Mouse (Mus musculus): ENCODE results near the gene Tmem125.
A peak's percentile ranks its signal among the peaks of the same experiment; 100 is the strongest.
"Not testable (repeated sequence)": the region's sequence is repeated elsewhere in the genome, so short reads cannot be mapped to it uniquely, and the experiment has no call there.

Tmem125 gene

GRCm38 (mm10) chr4:118543592-118544260, at the start of gene Tmem125:
Tmem125 (minus strand) TSS chr4:118544044.
- DNase-seq (ENCODE audit: low spot score), result no peak

DNA sequence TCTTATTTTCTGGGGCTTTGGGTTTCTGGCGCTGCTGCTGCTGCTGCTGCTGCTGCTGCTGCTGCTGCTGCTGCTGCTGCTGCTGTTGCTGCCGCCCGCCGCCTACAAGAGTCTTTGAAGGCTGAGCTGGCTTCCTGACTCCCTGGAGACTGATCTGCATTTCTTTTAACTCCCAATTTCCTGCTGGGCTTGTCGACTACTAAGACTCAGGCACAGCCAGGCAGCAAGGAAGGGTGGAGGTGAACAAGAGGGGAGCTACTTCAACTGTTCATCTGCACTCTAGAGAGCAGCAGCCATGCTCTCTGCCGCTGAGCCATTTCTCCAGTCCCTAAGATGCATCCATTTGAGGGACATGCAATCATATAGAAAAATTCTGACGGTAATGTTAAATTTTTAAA, 45.9 kb upstream of the Tmem125 start:
- DNase-seq (ENCODE audit: low spot score), result no peak

GRCm38 (mm10) chr4:118589053-118589732, 45.3 kb upstream of the Tmem125 start:
- no peak for DNase-seq (ENCODE audit: low spot score)

DNA sequence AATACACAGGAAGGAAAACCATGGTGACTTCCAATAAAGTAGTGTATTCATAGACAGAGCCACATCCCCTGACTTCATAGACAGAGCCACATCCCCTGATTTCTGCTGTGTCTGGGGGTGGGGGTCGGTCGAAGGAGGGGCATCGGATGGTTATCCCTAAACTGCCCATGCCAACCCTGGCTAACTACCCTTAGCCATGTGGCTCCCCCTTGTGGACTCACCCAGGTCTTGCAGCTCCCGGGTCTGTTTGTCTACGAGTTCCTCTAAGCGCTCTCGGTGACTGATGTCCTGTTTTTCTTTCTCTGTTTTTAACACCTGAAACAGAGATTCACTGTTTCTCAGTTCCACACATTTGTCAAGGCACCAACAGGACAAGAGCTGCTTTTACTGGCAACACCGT, 38.8 kb upstream of the Tmem125 start:
- DNase-seq (ENCODE audit: low spot score), result no peak

DNA sequence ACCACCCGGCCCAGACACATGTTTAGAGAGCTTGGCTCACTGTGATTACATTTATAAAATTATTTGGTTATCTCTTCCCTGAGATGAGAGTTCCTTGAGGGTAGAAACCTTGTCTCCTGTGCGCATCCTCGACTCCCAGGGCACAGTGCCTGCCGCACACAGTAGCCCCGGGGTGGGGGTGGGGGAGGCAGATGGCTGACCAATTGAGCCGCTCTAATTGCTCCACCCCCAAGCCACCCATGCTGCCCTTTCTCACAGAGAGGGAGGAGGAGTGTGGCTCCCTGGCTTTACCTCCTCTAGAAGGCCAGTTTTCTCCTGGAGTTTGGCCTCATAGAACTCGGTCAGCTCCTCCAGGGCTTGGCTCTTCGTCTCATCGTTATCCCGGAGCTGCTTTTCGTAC, 37.7 kb upstream of the Tmem125 start:
- DNase-seq (ENCODE audit: low spot score), result no peak

DNA sequence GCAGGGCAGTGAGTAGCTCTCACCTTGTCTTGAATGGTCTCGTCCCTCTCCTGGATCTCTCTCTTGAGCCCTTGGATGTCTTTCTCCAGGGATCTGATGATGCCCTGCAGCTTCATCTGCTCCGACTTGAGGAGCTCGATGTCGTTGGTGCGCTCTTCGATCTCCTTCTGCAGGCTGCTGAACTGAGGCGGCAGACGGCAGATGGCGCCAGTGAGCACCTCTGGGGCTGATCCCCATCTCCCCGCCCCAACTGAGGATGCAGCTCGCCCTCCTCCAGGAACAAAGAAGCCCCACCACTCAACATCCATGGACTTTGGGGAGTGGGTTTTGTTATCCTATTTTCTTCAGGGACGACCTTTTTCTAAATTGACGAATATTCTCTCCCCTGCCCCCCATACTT, 35.5 kb upstream of the Tmem125 start:
- DNase-seq (ENCODE audit: low spot score), result no peak

DNA sequence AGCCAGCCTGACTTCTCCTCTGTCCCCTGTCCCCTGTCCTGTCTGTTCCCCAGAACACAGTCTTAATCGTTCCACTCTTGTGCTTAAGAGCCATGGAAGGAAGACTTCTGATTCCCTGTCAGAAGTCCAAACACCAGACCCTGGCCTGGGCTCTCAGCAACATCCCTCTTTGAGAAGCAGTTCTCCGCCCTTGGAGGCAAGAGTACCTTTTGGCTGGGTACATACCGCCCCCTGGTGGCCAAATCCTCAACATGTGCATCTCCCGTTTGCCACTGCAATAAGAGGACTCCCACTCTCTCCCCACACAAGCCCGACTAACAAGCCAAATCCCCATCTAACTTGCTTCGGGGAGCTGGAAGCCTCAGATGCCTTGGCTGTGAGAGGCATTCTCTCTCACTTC, 32.3 kb upstream of the Tmem125 start:
- DNase-seq (ENCODE audit: low spot score), result peak; percentile 57

- DNase-seq (ENCODE audit: low spot score), result no peak
Measured at GRCm38 (mm10) chr4:118571441-118571840, 27.6 kb upstream of the Tmem125 start.

GRCm38 (mm10) chr4:118569320-118569719, 25.5 kb upstream of the Tmem125 start:
- no peak for DNase-seq (ENCODE audit: low spot score)

- DNase-seq (ENCODE audit: low spot score), result peak; percentile 51
Measured at GRCm38 (mm10) chr4:118568709-118569108, 24.9 kb upstream of the Tmem125 start.

DNA sequence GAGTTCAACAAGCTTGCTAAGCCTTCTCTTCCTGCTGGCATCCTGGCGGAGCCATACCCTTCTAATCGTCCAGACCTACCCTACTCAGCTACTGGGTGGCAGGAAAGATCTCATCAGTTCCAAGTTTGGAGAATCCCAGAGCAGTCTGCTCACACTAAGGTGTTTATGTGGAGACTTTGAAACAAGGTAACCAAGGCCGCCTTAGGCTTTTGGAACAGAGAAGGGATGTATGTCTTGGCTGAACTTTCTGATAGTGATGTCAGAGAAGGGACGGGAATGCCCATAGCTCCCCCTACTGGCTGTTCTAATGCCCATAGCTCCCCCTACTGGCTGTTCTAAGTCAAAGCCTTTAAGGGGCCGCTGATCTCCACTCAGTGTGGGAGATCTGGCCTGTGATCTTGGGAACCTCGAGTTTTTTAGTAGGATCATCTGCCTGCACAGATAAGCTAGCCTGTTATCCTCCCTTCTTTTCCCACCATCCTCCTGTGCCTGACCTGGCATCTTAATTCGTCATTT, 22.4 kb upstream of the Tmem125 start:
- DNase-seq (ENCODE audit: low spot score), result peak; percentile 15

DNA sequence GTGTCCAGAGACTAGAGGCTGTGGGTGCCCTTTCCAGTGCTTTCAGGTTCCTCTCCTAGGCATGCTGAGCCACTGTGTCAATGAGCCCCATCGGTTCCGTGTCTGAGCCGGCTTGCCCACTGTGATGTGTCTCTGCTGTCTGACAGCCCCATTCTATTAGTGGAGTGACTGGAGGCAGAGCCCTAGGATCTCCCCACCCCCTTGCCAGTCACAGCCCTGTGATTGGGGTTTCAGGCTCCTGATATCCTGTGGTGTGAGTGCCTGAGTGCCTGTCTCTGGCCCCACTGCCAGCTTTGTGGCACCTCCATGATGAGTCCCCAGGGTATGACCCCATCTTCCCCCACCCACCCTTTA, 21.1 kb upstream of the Tmem125 start:
- DNase-seq (ENCODE audit: low spot score), result no peak

GRCm38 (mm10) chr4:118564062-118564925, 20.4 kb upstream of the Tmem125 start:
- DNase-seq (ENCODE audit: low spot score), result no peak

- DNase-seq (ENCODE audit: low spot score), result no peak
Measured at GRCm38 (mm10) chr4:118553039-118553649, 9.3 kb upstream of the Tmem125 start.

- DNase-seq (ENCODE audit: low spot score), result not testable (repeated sequence)
Measured at GRCm38 (mm10) chr4:118548130-118548480, 4.3 kb upstream of the Tmem125 start.

DNA sequence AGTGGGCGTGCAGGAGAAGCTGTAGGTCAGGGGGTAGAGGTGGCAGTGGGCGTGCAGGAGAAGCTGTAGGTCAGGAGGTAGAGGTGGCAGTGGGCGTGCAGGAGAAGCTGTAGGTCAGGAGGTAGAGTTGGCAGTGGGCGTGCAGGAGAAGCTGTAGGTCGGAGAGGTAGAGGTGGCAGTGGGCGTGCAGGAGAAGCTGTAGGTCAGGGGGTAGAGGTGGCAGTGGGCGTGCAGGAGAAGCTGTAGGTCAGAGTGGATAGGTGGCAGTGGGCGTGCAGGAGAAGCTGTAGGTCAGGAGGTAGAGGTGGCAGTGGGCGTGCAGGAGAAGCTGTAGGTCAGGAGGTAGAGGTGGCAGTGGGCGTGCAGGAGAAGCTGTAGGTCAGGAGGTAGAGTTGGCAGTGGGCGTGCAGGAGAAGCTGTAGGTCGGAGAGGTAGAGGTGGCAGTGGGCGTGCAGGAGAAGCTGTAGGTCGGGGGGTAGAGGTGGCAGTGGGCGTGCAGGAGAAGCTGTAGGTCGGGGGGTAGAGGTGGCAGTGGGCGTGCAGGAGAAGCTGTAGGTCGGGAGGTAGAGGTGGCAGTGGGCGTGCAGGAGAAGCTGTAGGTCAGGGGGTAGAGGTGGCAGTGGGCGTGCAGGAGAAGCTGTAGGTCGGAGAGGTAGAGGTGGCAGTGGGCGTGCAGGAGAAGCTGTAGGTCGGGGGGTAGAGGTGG, 3.7 kb upstream of the Tmem125 start:
- DNase-seq (ENCODE audit: low spot score), result not testable (repeated sequence)

DNA sequence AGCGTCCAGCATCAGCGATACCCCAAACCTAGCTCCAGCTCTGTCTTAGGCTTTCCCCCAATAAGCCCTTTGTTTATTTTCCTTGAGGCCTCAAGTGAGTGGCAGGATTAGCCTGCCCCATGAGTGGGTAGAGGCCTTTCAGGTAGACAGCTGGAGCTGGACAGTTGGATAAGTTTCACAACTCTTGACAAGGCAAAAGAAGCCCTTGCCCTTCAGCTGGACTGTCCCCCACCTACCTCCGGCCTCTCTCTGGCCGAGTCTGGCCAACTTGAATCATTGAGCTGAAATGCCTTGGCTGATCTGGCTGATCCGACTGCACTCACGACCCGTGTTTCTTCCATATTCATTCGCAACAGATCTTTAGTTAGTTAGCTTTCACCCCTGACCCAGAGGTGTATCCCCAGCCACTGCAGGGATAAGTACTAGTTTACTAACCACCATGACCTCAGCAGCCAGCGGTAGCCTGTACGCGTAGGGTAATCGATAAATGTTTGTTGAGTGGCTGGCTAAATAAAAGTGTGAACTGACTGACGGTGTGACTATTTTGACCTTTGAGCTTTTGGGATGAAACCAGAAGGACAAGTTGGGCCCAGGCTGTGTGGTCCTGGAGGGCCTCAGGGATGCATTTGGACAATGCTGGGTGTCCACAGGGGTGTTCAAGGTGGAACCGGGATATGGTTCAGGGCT, 740 bp upstream of the Tmem125 start:
- DNase-seq (ENCODE audit: low spot score), result no peak

- no peak for DNase-seq (ENCODE audit: low spot score)
Measured at GRCm38 (mm10) chr4:118543158-118543530, 700 bp downstream of the Tmem125 start.

DNA sequence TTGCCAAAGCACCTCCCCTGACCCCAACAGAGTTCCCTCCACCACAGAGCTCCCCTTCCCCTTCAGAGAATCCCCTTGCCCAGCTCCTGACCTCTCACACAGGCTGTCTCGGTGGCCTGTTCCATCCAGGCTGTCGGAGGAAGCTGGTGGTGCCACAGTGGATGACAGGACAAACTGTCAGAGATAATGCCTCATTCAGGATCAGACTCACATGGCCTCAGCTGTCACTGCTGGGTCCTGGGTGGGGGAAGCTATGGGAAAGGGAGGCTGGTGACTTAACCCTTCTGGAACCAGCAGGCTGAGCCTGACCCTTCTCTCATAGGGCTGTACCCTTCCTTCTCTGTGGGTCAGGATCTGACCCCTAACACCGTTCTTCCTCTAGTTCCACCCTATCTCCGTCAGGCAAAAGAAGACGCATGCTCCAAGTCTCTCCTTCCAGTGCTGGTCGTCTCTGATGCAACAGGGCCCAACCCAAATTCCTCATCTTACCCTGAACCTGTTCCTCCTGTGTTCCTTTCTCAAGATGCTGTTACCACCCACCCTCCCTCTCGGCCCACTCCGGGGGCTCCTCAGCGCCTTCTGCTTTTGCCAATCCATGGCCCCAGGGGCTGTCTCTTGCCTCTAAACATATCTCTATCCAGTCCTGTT, 1.2 kb downstream of the Tmem125 start:
- DNase-seq (ENCODE audit: low spot score), result no peak

- no peak for DNase-seq (ENCODE audit: low spot score)
Measured at GRCm38 (mm10) chr4:118539904-118540303, 3.9 kb downstream of the Tmem125 start.

GRCm38 (mm10) chr4:118537801-118538200, 6.0 kb downstream of the Tmem125 start:
- DNase-seq (ENCODE audit: low spot score), result no peak
